Mouse (Mus musculus): ENCODE data around the gene Npepl1. TPM values are rescaled to one million over a fixed set of nuclear protein-coding genes. Genes with fewer than 3 reads are reported as not detected.

Npepl1 gene
- polyA plus RNA-seq, 1 experiment = 85.7 TPM

Other genes with a start within 250 kb of the Npepl1 start
- gene Stx16, start 34.0 kb upstream of the Npepl1 start, polyA plus RNA-seq (2012; rRNA removed) = 58.5 and 58.8 TPM in 2 replicates
- 1,261 and 1,453 TPM in 2 replicates for gene Gnas, start 174.0 kb downstream of the Npepl1 start, polyA plus RNA-seq (2012; rRNA removed)
- gene Gm20721, start 236.4 kb downstream of the Npepl1 start, polyA plus RNA-seq (2012; rRNA removed) = 0.85 and 1.6 TPM in 2 replicates

Data from gonadal fat pad, adult 2 months (tissue).